Mouse (Mus musculus) midbrain, embryonic 10.5 days (tissue): ENCODE measurements at regions not wholly inside any gene's neighbourhood (a gene's known extent, or its start where the extent isn't known, plus 50 kb on each side); places are given as distances from the start of the nearest gene placed in this dataset.

Source experiments
- DNase-seq: peaks from one replicate; pipeline ENCODE4 v3.0.0-alpha.2; 2017; ENCODE audit warnings: low spot score
- H3K27ac ChIP-seq: fragments of 300-500 bp; sonication (generic); replicated peaks from 2 replicates; pipeline ENCODE4 v1.5.1; 2016; ENCODE audit warnings: mild to moderate bottlenecking
- H3K27me3 ChIP-seq: fragments of 300-500 bp; sonication (generic); 2 replicates; pipeline ENCODE4 v1.6.1; 2016; ENCODE audit warnings: low read depth, mild to moderate bottlenecking; ENCODE audit not compliant: poor library complexity, severe bottlenecking
- H3K36me3 ChIP-seq: fragments of 300-500 bp; sonication (generic); 2 replicates; pipeline ENCODE4 v1.6.1; 2016; ENCODE audit warnings: mild to moderate bottlenecking, moderate library complexity
- H3K4me1 ChIP-seq: fragments of 300-500 bp; sonication (generic); 2 replicates; pipeline ENCODE4 v1.6.1; 2016
- H3K4me3 ChIP-seq: fragments of 300-500 bp; sonication (generic); 2 replicates; pipeline ENCODE4 v1.5.1; 2016; ENCODE audit warnings: mild to moderate bottlenecking, moderate library complexity
- H3K9me3 ChIP-seq: fragments of 300-500 bp; sonication (generic); replicated peaks from 2 replicates; pipeline ENCODE4 v1.6.1; 2016; ENCODE audit warnings: mild to moderate bottlenecking
- WGBS: fragments of 180-500 bp; shearing (Covaris S2); methylation state at CpG from one replicate; pipeline ENCODE4 v1.1.7; 2016; 5-methylcytosine and 5-hydroxymethylcytosine counted together

GRCm38 (mm10) chr4:75700780-75701378 is 422.8 kb upstream of the Dmac1 start:
- WGBS = 71% methylated on average over 3 of the region's 3 CpGs
- Histone ChIP-seq H3K27ac (no peak overlapping the region), H3K9me3 (no peaks in the 10 kb centered on the region), H3K27me3 (no peaks in the 10 kb centered on the region), H3K4me3 (no peak overlapping the region), H3K36me3 (no peaks in the 10 kb centered on the region), H3K4me1 (no peaks in the 10 kb centered on the region)
- DNase-seq = no peak

DNA sequence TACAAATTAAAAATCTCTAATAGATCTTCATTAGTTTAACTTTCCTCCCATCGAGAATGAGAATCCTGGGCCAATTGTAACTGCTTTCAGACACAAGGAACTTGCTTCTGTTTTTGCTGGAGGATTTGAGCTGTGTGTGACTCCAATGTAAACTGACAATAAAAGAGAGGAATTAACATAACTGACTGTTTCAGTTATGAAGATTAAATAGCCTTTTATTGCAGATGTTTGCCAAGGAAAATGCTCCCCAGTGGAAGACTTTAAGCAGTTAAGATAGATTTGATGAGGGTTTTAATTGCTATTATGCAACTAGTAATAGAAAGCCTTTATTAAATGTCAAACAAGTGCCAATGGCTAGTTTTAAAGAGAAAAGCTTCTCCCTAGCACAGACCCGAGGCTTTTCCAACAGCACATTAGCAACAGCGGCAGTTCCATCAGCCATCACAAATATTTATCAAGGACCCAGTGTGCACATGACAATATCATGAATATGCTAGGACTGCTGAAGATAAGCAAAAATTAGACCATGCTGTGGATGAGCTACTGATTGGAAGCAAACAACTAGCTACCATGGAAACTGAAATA is 398.6 kb upstream of the Dmac1 start:
- H3K4me3 ChIP-seq = no peak overlapping the region
- H3K4me1 ChIP-seq = no peaks in the 10 kb centered on the region
- no peak for DNase-seq
- H3K9me3 ChIP-seq = no peaks in the 10 kb centered on the region
- H3K27ac ChIP-seq = no peak overlapping the region
- H3K27me3 ChIP-seq = no peaks in the 10 kb centered on the region
- 76% methylated on average over 3 of the region's 3 CpGs for WGBS
- H3K36me3 ChIP-seq = no peaks in the 10 kb centered on the region

DNA sequence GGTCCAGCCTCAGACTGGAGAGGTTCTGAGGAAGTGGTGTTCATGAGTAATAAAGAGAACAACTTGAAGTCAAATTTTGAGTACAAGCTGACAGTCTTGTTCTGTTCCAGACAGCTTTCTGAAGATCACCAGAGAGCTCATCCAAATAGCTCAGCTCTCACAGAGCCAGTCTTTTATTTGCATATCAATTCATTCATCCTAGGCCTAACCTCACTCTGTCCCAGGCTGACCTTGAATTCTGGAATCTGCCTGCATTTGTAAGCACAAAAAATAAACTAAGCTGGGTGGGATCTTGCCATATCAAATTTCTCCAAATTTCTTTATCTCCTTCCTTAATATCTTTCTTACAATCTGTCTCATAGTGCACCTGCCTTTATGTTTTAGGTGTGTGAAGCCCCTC is 362.9 kb upstream of the Dmac1 start:
- no peaks in the 10 kb centered on the region for H3K4me1 ChIP-seq
- no peak overlapping the region for H3K4me3 ChIP-seq
- no peaks in the 10 kb centered on the region for H3K27me3 ChIP-seq
- no peak for DNase-seq
- H3K9me3 ChIP-seq = no peaks in the 10 kb centered on the region
- no peaks in the 10 kb centered on the region for H3K36me3 ChIP-seq
- no peak overlapping the region for H3K27ac ChIP-seq

DNA sequence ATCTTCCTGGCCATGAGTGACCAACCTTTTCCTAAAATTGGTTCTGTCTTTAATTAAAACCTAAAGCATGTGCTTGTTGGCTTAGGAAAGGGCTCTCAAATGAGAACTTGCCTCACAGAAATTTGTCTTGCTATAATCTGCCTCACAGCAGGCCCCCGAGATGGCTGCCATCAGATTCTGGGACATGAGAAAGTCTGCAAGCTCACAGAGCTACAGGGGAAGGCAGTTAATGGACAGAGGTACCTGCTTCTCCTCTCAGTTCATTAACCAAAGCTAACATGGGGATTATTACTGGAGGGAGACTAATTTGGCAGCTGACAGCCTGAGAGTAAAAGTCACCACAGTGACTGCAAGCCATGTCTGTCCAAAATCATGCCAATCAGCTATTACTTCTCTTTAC is 358.5 kb upstream of the Dmac1 start:
- Histone ChIP-seq H3K9me3 (no peaks in the 10 kb centered on the region), H3K27ac (no peak overlapping the region), H3K27me3 (no peaks in the 10 kb centered on the region), H3K36me3 (no peaks in the 10 kb centered on the region), H3K4me3 (no peak overlapping the region), H3K4me1 (no peaks in the 10 kb centered on the region)
- no peak for DNase-seq
- 67% methylated on average over 1 of the region's 1 CpGs for WGBS

DNA sequence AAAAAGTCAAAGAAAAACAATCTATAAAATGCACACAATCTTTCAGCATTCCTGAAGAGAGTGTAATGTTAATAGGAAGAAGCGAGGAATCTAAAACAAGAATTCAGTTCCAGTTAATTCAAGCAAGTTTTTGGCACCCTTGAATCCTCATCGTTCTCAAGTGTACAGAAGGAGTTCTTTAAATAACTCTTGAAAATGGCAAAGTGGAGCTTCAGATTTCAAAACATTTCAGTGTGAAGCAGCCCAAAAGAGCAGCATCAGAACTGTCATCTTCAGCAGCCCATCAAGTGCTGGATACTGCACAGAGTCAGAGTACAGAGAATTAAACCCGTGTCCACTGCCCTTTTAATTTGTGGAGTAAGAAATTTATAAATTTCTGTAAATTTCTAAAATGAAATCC is 311.8 kb upstream of the Dmac1 start:
- no peaks in the 10 kb centered on the region for H3K9me3 ChIP-seq
- WGBS = 87% methylated on average over 3 of the region's 3 CpGs
- H3K4me1 ChIP-seq = peaks cover 11% of the 10 kb centered on the region
- no peaks in the 10 kb centered on the region for H3K36me3 ChIP-seq
- H3K27ac ChIP-seq = no peak overlapping the region
- DNase-seq = no peak
- H3K27me3 ChIP-seq = no peaks in the 10 kb centered on the region
- H3K4me3 ChIP-seq = no peak overlapping the region

- H3K27ac ChIP-seq = peak overlapping the region; percentile 64; the same call in 1 of the 2 replicates
- no peaks in the 10 kb centered on the region for H3K36me3 ChIP-seq
- no peaks in the 10 kb centered on the region for H3K9me3 ChIP-seq
- H3K4me1 ChIP-seq = peaks cover 11% of the 10 kb centered on the region
- WGBS = 18% methylated on average over 6 of the region's 6 CpGs
- H3K4me3 ChIP-seq = no peak overlapping the region
- H3K27me3 ChIP-seq = no peaks in the 10 kb centered on the region
- no peak for DNase-seq
These were observed 310.2 kb upstream of the Dmac1 start for GRCm38 (mm10) chr4:75588095-75588875.

DNA sequence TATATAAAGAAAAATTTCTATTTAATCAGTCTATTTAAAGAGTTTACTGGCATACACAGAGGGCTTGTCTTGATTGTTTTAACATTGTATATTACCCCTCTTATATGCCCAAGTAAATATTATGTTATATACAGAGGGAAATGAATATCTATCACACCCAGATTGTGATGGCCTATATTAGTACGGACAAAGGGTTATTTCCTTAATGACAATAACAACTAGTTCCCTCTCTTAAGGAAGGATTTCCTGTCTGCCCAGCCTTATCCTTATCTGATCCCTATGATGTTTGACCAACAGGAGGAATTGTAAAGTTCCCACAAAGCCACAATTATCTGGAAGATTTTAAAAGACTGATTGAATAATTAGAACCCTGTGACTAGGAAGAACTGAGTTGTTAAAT is 301.8 kb upstream of the Dmac1 start:
- H3K36me3 ChIP-seq = no peaks in the 10 kb centered on the region
- H3K9me3 ChIP-seq = no peaks in the 10 kb centered on the region
- H3K4me3 ChIP-seq = no peak overlapping the region
- WGBS = 82% methylated on average over 1 of the region's 1 CpGs
- DNase-seq = no peak
- H3K27me3 ChIP-seq = no peaks in the 10 kb centered on the region
- H3K4me1 ChIP-seq = no peaks in the 10 kb centered on the region
- H3K27ac ChIP-seq = no peak overlapping the region

DNA sequence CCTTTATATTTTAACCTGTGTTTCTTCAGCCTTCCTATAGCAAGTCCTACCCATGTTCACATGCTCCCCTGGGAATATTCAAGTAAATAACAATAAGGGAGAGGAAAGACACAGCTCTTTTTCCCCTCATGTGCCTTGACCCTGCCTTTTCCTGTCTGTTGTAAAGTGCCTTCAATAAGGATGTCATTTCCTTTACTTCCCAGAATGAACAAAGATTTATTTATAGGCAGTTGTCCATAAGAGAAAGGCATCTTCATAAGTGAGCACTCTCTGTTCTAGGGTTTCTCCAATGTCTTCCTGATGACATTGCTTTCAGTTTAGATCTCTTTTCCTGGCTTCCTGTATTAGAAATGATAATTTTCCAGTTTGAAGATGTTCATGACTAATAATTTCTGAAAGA is 294.5 kb upstream of the Dmac1 start:
- no peak overlapping the region for H3K4me3 ChIP-seq
- no peak for DNase-seq
- H3K27me3 ChIP-seq = no peaks in the 10 kb centered on the region
- no peaks in the 10 kb centered on the region for H3K9me3 ChIP-seq
- H3K4me1 ChIP-seq = no peaks in the 10 kb centered on the region
- H3K27ac ChIP-seq = no peak overlapping the region
- H3K36me3 ChIP-seq = no peaks in the 10 kb centered on the region

DNA sequence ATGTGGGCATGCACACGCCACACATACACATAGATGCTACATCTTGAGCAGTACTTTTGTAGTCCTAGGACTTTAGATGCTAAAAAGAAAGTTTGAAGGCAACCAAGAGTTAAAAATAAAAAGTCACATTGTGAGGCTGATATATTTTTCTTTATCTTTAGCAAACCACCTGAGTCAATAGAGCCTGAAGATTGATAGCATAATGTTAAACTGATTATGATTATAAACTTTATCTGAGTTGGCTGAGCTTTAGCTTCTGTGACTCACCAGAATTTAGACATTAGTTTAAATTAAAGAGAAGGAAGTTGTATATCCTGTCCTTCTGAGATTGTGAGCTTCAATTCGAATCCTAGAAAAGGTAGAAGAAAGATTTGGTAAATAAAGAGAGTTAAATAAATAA is 289.5 kb upstream of the Dmac1 start:
- Histone ChIP-seq H3K36me3 (no peaks in the 10 kb centered on the region), H3K4me3 (no peak overlapping the region), H3K4me1 (peaks cover 5% of the 10 kb centered on the region), H3K27me3 (no peaks in the 10 kb centered on the region), H3K27ac (no peak overlapping the region), H3K9me3 (no peaks in the 10 kb centered on the region)
- 87% methylated on average over 2 of the region's 2 CpGs for WGBS
- DNase-seq = no peak

- peak; percentile 27 for DNase-seq
- Histone ChIP-seq H3K4me3 (no peak overlapping the region), H3K27me3 (no peaks in the 10 kb centered on the region), H3K27ac (peak overlapping the region; percentile 61; the same call in 1 of the 2 replicates), H3K36me3 (no peaks in the 10 kb centered on the region), H3K4me1 (peaks cover 13% of the 10 kb centered on the region), H3K9me3 (no peaks in the 10 kb centered on the region)
- 5% methylated on average over 4 of the region's 4 CpGs for WGBS
These were observed 284.4 kb upstream of the Dmac1 start for GRCm38 (mm10) chr4:75562480-75562879.

GRCm38 (mm10) chr4:75561792-75562191 is 283.7 kb upstream of the Dmac1 start:
- Histone ChIP-seq H3K9me3 (no peaks in the 10 kb centered on the region), H3K4me1 (peaks cover 13% of the 10 kb centered on the region), H3K4me3 (no peak overlapping the region), H3K36me3 (no peaks in the 10 kb centered on the region), H3K27me3 (no peaks in the 10 kb centered on the region), H3K27ac (0 out of 2 replicates have a peak overlapping the region, but pooled peaks have one; percentile 49)
- no peak for DNase-seq
- 65% methylated on average over 1 of the region's 1 CpGs for WGBS

DNA sequence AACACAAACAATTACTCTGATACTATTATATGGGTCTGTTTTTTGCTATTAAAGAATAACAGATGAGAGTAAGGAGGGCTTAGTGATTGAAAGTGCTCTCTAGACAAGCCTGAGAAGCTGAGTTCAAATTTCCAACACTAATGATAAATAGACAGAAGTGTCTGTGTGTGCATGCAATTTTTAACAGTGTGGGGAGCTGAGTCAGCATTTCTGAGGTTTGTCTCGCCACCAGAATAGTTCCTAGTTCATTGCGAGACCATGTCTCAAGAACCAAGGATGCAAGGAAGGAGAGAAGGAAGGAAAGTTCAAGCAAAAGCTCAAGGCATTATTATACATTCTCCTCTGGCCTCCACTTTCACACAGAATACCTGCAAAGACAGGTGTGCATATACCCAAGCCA is 259.7 kb upstream of the Dmac1 start:
- 90% methylated on average over 2 of the region's 2 CpGs for WGBS
- no peaks in the 10 kb centered on the region for H3K36me3 ChIP-seq
- H3K27ac ChIP-seq = no peak overlapping the region
- no peak overlapping the region for H3K4me3 ChIP-seq
- no peaks in the 10 kb centered on the region for H3K4me1 ChIP-seq
- H3K27me3 ChIP-seq = no peaks in the 10 kb centered on the region
- DNase-seq = no peak
- H3K9me3 ChIP-seq = no peaks in the 10 kb centered on the region

DNA sequence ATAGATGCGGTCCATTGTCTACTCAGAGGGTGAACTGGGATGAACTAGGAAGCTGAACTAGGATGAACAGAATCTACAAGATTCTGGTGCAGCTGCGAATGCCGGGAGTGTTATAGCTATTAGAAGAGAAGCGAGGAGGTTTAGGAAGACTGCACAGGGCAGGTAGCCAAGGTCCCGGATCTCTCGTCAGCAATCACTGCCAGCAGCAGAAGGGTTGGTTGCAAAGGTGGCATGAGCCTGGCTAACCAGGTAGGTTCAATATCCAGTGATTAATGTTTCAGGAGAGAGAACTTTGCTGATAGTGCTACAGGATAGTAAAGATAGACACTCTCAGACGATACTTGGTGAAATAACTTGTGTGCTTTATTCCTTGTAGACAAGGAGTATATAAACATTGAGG is 257.0 kb upstream of the Dmac1 start:
- 94% methylated on average over 7 of the region's 7 CpGs for WGBS
- H3K9me3 ChIP-seq = no peaks in the 10 kb centered on the region
- H3K27ac ChIP-seq = no peak overlapping the region
- H3K36me3 ChIP-seq = no peaks in the 10 kb centered on the region
- no peak overlapping the region for H3K4me3 ChIP-seq
- H3K4me1 ChIP-seq = no peaks in the 10 kb centered on the region
- no peaks in the 10 kb centered on the region for H3K27me3 ChIP-seq
- DNase-seq = no peak
